Mouse (Mus musculus) bone marrow macrophage, adult 2 months (primary cell): ENCODE measurements around the gene Tnik. TPM values are rescaled to one million over a fixed set of nuclear protein-coding genes. Genes with fewer than 3 reads are reported as not detected.

Source experiments
- H3K27ac ChIP-seq: 2 replicates; pipeline ENCODE4 v1.5.1; 2012; ENCODE audit warnings: low read depth, low read length; ENCODE audit not compliant: insufficient read depth
- H3K4me1 ChIP-seq: 2 replicates; pipeline ENCODE4 v1.6.1; 2012; ENCODE audit warnings: low read length; ENCODE audit not compliant: control insufficient read depth, insufficient read depth
- H3K4me3 ChIP-seq: 2 replicates; pipeline ENCODE4 v1.5.1; 2012; ENCODE audit warnings: mild to moderate bottlenecking, low read length, moderate library complexity; ENCODE audit not compliant: insufficient read depth
- CTCF ChIP-seq: IDR thresholded peaks from 2 replicates; pipeline ENCODE4 v1.5.1; 2012; ENCODE audit warnings: low read depth, mild to moderate bottlenecking, low read length, moderate library complexity
- POLR2A ChIP-seq: IDR thresholded peaks from 2 replicates; pipeline ENCODE4 v1.6.1; 2012; ENCODE audit warnings: mild to moderate bottlenecking, low read depth, low read length, borderline replicate concordance
- polyA plus RNA-seq: library from polyadenylated mRNA; stranded (reverse); fragments of >200 nt; gene quantifications from 2 replicates; pipeline ENCODE4 v1.2.4, GENCODE M21; 2012; ENCODE audit not compliant: missing spikeins, insufficient read depth, insufficient read length

Tnik gene
- polyA plus RNA-seq, 1 experiment = 0.54 TPM

GRCm38 (mm10) chr3:28709740-28710139 lies 446.7 kb downstream of the Tnik start:
- H3K4me3 ChIP-seq = no peak overlapping the region
- H3K4me1 ChIP-seq = no peaks in the 10 kb centered on the region
- no peak overlapping the region for H3K27ac ChIP-seq
- no peak for TF ChIP-seq POLR2A

- Histone ChIP-seq H3K4me3 (no peak overlapping the region), H3K4me1 (no peaks in the 10 kb centered on the region), H3K27ac (no peak overlapping the region)
- no peak for TF ChIP-seq POLR2A
- TF ChIP-seq CTCF = no peak
These were observed 451.1 kb downstream of the Tnik start for GRCm38 (mm10) chr3:28713913-28714698.

DNA sequence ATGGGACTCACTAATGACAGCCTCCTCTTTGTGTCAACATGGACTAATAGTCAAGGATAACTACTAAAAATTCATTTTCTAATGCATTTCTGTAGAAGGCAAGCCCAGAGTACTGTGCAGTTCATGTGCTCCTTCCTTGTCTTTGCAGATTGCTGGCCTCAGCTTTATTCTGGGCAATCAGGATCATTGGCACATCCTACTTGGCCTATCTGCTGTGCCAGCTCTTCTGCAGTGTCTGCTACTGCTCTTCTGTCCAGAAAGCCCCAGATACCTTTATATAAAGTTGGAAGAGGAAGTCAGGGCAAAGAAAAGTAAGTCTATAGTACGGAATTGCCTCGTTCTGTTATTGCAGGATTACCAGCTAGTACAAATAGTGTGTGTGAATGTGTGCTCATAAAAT lies 455.5 kb downstream of the Tnik start:
- H3K4me1 ChIP-seq = no peaks in the 10 kb centered on the region
- no peak overlapping the region for H3K27ac ChIP-seq
- no peak overlapping the region for H3K4me3 ChIP-seq
- TF ChIP-seq CTCF = no peak
- no peak for TF ChIP-seq POLR2A

GRCm38 (mm10) chr3:28721218-28721617 lies 458.2 kb downstream of the Tnik start:
- no peak for TF ChIP-seq POLR2A
- TF ChIP-seq CTCF = no peak
- Histone ChIP-seq H3K4me1 (no peaks in the 10 kb centered on the region), H3K4me3 (no peak overlapping the region), H3K27ac (no peak overlapping the region)

GRCm38 (mm10) chr3:28721838-28722237 lies 458.8 kb downstream of the Tnik start:
- H3K4me1 ChIP-seq = no peaks in the 10 kb centered on the region
- H3K4me3 ChIP-seq = no peak overlapping the region
- TF ChIP-seq CTCF (no peak), POLR2A (no peak)
- no peak overlapping the region for H3K27ac ChIP-seq

- no peak overlapping the region for H3K27ac ChIP-seq
- no peak for TF ChIP-seq CTCF
- no peak for TF ChIP-seq POLR2A
- no peaks in the 10 kb centered on the region for H3K4me1 ChIP-seq
- no peak overlapping the region for H3K4me3 ChIP-seq
These were observed 459.5 kb downstream of the Tnik start for GRCm38 (mm10) chr3:28722531-28722930.

- no peak overlapping the region for H3K4me3 ChIP-seq
- H3K4me1 ChIP-seq = no peaks in the 10 kb centered on the region
- no peak overlapping the region for H3K27ac ChIP-seq
- no peak for TF ChIP-seq CTCF
- TF ChIP-seq POLR2A = no peak
These were observed 460.5 kb downstream of the Tnik start for GRCm38 (mm10) chr3:28723534-28723933.

- no peak overlapping the region for H3K4me3 ChIP-seq
- H3K4me1 ChIP-seq = no peaks in the 10 kb centered on the region
- TF ChIP-seq POLR2A = no peak
- TF ChIP-seq CTCF = no peak
- H3K27ac ChIP-seq = no peak overlapping the region
These were observed 462.2 kb downstream of the Tnik start for GRCm38 (mm10) chr3:28725203-28725602.
